Mouse (Mus musculus) gastrocnemius, postnatal 10 days (tissue): ENCODE results near the gene Tbx5. TPM values are rescaled to one million over a fixed set of nuclear protein-coding genes. Genes with fewer than 3 reads are reported as not detected.
"Not testable (repeated sequence)": the region's sequence is repeated elsewhere in the genome, so short reads cannot be mapped to it uniquely, and the experiment has no call there.

Experiments
- DNase-seq: peaks from one replicate; pipeline ENCODE4 v3.0.0; 2021; ENCODE audit warnings: mixed read lengths
- total RNA-seq, 2 experiments: library from RNA; stranded (reverse); gene quantifications; 2 replicates each; pipeline ENCODE4 v1.2.3; 2021

Gene Tbx5
- total RNA-seq, 2 experiments from 2014 or later = 0.12 TPM; not detected in 1

GRCm38 (mm10) chr5:119842701-119843393 lies 10.4 kb downstream of the Tbx5 start:
- no peak for DNase-seq

GRCm38 (mm10) chr5:119843394-119843777 lies 10.9 kb downstream of the Tbx5 start:
- DNase-seq = no peak

- DNase-seq = no peak
These were observed 11.9 kb downstream of the Tbx5 start for GRCm38 (mm10) chr5:119844366-119844765.

GRCm38 (mm10) chr5:119844994-119845393 lies 12.5 kb downstream of the Tbx5 start:
- no peak for DNase-seq

- DNase-seq = no peak
These were observed 24.6 kb downstream of the Tbx5 start for GRCm38 (mm10) chr5:119857052-119857451.

- DNase-seq = no peak
These were observed 28.8 kb downstream of the Tbx5 start for GRCm38 (mm10) chr5:119861301-119861700.

GRCm38 (mm10) chr5:119862431-119862830 lies 30.0 kb downstream of the Tbx5 start:
- no peak for DNase-seq

GRCm38 (mm10) chr5:119866277-119867235 lies 34.1 kb downstream of the Tbx5 start:
- DNase-seq = no peak

- DNase-seq = no peak
These were observed 35.5 kb downstream of the Tbx5 start for GRCm38 (mm10) chr5:119867986-119868385.

- no peak for DNase-seq
These were observed 43.0 kb downstream of the Tbx5 start for GRCm38 (mm10) chr5:119875421-119875820.

GRCm38 (mm10) chr5:119877185-119877584 lies 44.7 kb downstream of the Tbx5 start:
- DNase-seq = no peak

GRCm38 (mm10) chr5:119885595-119885994 lies 53.1 kb downstream of the Tbx5 start:
- no peak for DNase-seq

GRCm38 (mm10) chr5:119887381-119887780 lies 54.9 kb downstream of the Tbx5 start:
- no peak for DNase-seq

GRCm38 (mm10) chr5:119891960-119892359 lies 59.5 kb downstream of the Tbx5 start:
- DNase-seq = no peak

- no peak for DNase-seq
These were observed 60.6 kb downstream of the Tbx5 start for GRCm38 (mm10) chr5:119893060-119893459.

- no peak for DNase-seq
These were observed 64.1 kb downstream of the Tbx5 start for GRCm38 (mm10) chr5:119896605-119897004.

GRCm38 (mm10) chr5:119916551-119917171 lies 84.2 kb downstream of the Tbx5 start:
- DNase-seq = peak; percentile 22

- DNase-seq = not testable (repeated sequence)
These were observed 85.9 kb downstream of the Tbx5 start for GRCm38 (mm10) chr5:119918381-119918780.

- DNase-seq = no peak
These were observed 88.5 kb downstream of the Tbx5 start for GRCm38 (mm10) chr5:119920941-119921340.

GRCm38 (mm10) chr5:119922229-119922628 lies 89.8 kb downstream of the Tbx5 start:
- no peak for DNase-seq
